Mouse (Mus musculus) bone marrow, adult 2 months (tissue): ENCODE measurements around the gene Lrrn1. TPM values are rescaled to one million over a fixed set of nuclear protein-coding genes. Genes with fewer than 3 reads are reported as not detected.

Experiments used
- H3K27ac ChIP-seq: fragments of 200-500 bp; 2 replicates; pipeline ENCODE4 v1.5.1; 2012; ENCODE audit warnings: low read depth, mild to moderate bottlenecking, control low read depth, inconsistent platforms, low read length; ENCODE audit not compliant: control insufficient read depth, poor library complexity, insufficient read depth
- H3K4me1 ChIP-seq: fragments of 200-500 bp; 2 replicates; pipeline ENCODE4 v1.6.1; 2011; ENCODE audit warnings: low read length; ENCODE audit not compliant: control insufficient read depth, insufficient read depth
- H3K4me3 ChIP-seq: fragments of 200-500 bp; replicated peaks from 2 replicates; pipeline ENCODE3; 2011; ENCODE audit warnings: mild to moderate bottlenecking, low read depth, low read length, control low read depth; ENCODE audit not compliant: control insufficient read depth
- CTCF ChIP-seq: fragments of 200-500 bp; IDR thresholded peaks from 2 replicates; pipeline ENCODE4 v1.5.1; 2011; ENCODE audit warnings: low read length, control low read depth; ENCODE audit not compliant: control insufficient read depth, insufficient read depth
- POLR2A ChIP-seq: fragments of 200-500 bp; IDR thresholded peaks from 2 replicates; pipeline ENCODE4 v1.6.1; 2011; ENCODE audit warnings: low read depth, mild to moderate bottlenecking, control low read depth, low read length, borderline replicate concordance; ENCODE audit not compliant: control insufficient read depth
- WGBS: fragments of 180-500 bp; shearing (Covaris S2); methylation state at CpG from one replicate; pipeline ENCODE4 v1.1.7; 2018; 5-methylcytosine and 5-hydroxymethylcytosine counted together
- polyA plus RNA-seq: library from polyadenylated mRNA; stranded (reverse); fragments of >200 nt; gene quantifications from 2 replicates; pipeline ENCODE4 v1.2.4, GENCODE M21; 2011; ENCODE audit warnings: low replicate concordance; ENCODE audit not compliant: missing spikeins, insufficient read depth, insufficient read length

Gene Lrrn1
- polyA plus RNA-seq, 1 experiment, result not detected

DNA sequence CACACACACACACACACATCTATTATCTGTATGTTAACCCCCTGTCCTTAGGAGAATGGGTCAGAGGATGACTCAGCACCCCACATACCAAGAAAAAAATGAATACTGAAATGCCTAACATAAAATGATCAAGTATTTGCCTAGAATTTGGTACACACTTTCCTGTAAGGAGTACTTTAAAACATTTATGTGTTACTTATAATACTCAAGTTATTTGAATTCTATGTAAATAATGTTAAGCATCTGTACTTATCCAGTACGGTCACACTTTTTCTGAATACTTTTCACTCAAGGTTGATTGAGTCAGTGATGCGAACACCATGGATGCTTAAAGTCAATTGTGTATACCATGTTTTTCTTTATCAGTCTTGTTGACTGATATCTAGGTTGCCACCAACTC is 32.7 kb downstream of the Lrrn1 start:
- TF ChIP-seq CTCF (no peak), POLR2A (no peak)
- no peak overlapping the region for H3K27ac ChIP-seq
- H3K4me3 ChIP-seq, result no peak overlapping the region
- 85% methylated on average over 2 of the region's 2 CpGs for WGBS
- H3K4me1 ChIP-seq, result no peaks in the 10 kb centered on the region

DNA sequence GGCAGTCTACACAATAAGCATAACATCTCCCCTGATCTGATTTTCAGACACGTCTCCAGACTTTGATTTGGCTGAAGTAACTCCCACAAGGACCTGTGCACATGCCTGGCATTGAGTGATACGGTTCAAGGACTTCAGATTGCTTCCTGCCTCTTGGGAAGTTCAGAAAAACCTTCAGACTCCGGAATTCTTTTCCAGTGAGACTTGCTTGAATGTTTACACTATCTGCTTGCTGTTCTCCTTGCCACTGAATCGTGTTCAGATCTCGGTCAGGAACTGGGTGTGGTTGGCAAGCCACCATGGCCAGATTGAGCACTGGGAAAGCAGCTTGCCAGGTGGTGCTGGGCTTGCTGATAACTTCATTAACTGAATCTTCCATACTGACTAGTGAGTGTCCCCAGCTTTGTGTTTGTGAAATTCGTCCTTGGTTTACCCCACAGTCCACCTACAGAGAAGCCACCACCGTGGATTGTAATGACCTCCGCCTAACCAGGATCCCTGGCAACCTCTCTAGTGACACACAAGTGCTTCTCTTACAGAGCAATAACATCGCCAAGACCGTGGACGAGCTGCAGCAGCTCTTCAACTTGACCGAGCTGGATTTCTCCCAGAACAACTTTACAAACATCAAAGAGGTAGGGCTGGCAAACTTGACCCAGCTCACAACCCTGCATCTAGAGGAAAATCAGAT is 37.5 kb downstream of the Lrrn1 start:
- TF ChIP-seq POLR2A (no peak), CTCF (no peak)
- 67% methylated on average over 12 of the region's 12 CpGs for WGBS
- no peak overlapping the region for H3K4me3 ChIP-seq
- H3K27ac ChIP-seq, result no peak overlapping the region
- no peaks in the 10 kb centered on the region for H3K4me1 ChIP-seq

DNA sequence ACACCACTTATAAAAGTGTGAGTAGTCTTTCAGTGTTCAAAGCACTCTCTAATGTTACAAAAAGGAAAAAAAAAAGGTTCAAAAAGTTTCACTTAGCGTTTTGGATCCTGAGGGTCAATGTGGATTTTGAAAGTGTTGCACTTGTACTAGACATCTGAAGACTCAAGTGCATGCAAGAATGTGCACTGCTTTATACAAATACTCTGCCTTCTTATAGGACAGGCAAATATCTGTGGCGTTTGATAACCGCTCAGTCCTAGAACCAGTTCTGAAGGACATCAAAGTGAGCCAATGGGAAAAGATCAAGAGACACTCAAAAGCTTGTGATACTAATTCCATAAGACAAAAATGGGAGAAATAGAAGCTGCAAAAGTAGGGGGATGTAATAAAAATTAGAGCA is 45.0 kb downstream of the Lrrn1 start:
- 89% methylated on average over 3 of the region's 3 CpGs for WGBS
- no peak for TF ChIP-seq CTCF
- TF ChIP-seq POLR2A, result no peak

DNA sequence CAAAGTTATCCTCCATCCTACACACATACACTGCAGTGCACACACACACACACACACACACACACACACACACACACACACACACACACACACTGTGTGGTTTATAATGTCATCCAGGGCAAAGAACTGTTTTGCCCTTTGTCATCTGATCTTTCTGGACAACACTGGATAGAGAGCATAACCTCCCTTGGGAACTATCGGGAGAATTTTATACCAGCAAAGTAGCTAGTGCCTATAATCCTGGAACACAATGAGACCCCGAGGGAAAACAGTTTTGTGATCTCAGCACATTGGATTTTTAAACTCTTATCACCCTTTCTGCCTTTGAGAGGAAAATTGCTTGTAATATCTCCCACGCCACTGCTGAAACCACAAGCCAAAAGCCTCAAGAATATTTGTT is 45.8 kb downstream of the Lrrn1 start:
- no peak for TF ChIP-seq CTCF
- TF ChIP-seq POLR2A, result no peak
- Histone ChIP-seq H3K27ac (no peak overlapping the region), H3K4me1 (no peaks in the 10 kb centered on the region), H3K4me3 (no peak overlapping the region)
- 67% methylated on average over 3 of the region's 3 CpGs for WGBS

More for the DNA sequence above, 45.0 kb downstream of the Lrrn1 start:
- Histone ChIP-seq H3K27ac (no peak overlapping the region), H3K4me1 (no peaks in the 10 kb centered on the region), H3K4me3 (no peak overlapping the region)

DNA sequence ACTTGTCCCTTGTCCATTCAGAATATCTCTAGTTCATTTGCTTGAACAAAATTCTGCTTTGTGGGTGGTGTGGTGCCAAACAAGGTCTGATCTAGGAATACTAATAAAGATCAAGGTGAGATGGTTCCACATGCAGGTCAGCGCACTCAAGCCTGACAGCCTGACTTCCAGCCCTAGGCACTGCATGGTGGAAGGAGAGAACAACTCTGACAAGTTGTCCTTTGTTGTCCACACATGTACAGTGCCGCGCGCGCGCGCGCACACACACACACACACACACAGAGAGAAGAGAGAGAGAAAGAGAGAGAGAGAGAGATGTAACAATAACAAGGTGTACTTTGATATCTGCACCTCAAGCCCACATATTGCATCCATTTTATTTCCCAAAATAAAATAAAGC is 47.7 kb downstream of the Lrrn1 start:
- no peak overlapping the region for H3K27ac ChIP-seq
- WGBS, result 86% methylated on average over 8 of the region's 8 CpGs

DNA sequence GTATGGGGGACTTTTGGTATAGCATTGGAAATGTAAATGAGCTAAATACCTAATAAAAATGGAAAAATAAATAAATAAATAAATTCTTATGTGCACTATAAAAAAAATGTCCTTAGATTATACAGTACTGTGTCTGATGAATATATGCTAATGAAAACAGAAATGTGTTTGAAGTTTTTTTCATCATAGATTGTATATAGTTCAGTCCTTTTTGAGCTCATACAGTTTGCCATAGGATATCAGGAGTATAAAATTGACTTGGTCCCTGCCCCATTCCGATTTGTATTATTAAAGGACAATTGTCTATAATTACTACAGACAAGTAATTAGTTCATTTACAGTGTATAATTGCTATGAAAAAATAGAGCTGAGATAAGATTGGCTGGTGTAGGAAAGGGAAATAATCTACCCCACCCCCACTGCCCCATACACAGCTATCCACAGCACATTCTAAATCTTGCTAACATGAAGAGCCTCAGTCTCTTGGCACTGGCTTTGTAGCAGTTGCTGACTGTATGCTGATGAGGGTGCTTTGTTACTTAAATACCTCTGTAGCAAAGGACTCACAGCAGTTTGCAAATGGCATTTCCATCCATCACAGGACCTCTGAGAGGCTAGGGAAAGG is 54.3 kb downstream of the Lrrn1 start:
- Histone ChIP-seq H3K4me3 (no peak overlapping the region), H3K4me1 (no peaks in the 10 kb centered on the region), H3K27ac (no peak overlapping the region)
- WGBS, result 67% methylated on average over 1 of the region's 1 CpGs
- TF ChIP-seq POLR2A (no peak), CTCF (no peak)

More for the DNA sequence above, 47.7 kb downstream of the Lrrn1 start:
- Histone ChIP-seq H3K4me1 (no peaks in the 10 kb centered on the region), H3K4me3 (no peak overlapping the region)
- TF ChIP-seq CTCF (no peak), POLR2A (no peak)

DNA sequence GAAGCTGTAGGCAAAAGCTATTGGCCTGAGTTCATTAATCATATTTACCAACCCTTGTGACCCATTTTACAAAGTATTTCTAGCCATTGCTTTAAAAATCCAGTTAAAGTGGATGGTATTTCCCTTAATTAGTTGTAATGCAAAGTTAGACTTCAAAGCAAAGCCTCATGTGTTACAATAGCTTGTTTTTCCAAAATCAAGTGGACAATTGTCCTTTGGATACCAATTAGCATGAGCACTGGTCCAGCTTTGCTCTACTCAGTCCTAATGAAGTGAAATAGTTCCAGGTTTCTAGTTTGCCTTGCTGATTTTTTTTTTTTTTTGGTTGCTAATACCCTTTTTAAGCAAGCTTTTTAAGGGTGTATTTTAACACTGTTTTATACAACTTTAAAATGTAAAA is 75.6 kb downstream of the Lrrn1 start:
- Histone ChIP-seq H3K27ac (no peak overlapping the region), H3K4me1 (no peaks in the 10 kb centered on the region), H3K4me3 (no peak overlapping the region)
- TF ChIP-seq POLR2A (no peak), CTCF (no peak)

DNA sequence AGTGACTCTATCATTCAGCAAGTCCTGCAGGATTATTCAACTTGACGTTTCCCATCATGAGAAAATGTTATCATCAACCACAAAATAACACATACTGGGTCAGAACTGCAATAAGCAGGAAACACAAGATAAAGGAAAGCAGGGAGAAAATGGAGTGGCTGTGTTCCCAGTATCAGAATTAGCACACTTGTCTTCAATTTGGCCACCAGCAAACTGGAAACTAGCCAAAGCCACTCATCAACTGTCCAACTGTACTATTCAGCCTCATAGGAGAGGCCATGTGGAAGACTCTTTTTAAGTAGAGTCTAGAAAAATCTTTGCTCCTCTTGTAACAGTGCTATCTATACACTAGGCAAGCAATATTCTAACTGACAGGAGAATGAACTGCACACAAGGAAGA is 84.7 kb downstream of the Lrrn1 start:
- TF ChIP-seq CTCF, result no peak
- TF ChIP-seq POLR2A, result no peak
- Histone ChIP-seq H3K4me1 (no peaks in the 10 kb centered on the region), H3K27ac (no peak overlapping the region), H3K4me3 (no peak overlapping the region)
- 50% methylated on average over 1 of the region's 1 CpGs for WGBS
